Mouse (Mus musculus): ENCODE results near the gene Qars. TPM values are rescaled to one million over a fixed set of nuclear protein-coding genes. Genes with fewer than 3 reads are reported as not detected.

Qars gene
- polyA plus RNA-seq (2014; fragmentation: Illumina TruSeq; extraction: RNeasy Lipid Tissue Mini Kit (QIAGEN cat#74804); ENCODE audit: insufficient read depth, low read depth, low replicate concordance), result 46.7 TPM

DNA sequence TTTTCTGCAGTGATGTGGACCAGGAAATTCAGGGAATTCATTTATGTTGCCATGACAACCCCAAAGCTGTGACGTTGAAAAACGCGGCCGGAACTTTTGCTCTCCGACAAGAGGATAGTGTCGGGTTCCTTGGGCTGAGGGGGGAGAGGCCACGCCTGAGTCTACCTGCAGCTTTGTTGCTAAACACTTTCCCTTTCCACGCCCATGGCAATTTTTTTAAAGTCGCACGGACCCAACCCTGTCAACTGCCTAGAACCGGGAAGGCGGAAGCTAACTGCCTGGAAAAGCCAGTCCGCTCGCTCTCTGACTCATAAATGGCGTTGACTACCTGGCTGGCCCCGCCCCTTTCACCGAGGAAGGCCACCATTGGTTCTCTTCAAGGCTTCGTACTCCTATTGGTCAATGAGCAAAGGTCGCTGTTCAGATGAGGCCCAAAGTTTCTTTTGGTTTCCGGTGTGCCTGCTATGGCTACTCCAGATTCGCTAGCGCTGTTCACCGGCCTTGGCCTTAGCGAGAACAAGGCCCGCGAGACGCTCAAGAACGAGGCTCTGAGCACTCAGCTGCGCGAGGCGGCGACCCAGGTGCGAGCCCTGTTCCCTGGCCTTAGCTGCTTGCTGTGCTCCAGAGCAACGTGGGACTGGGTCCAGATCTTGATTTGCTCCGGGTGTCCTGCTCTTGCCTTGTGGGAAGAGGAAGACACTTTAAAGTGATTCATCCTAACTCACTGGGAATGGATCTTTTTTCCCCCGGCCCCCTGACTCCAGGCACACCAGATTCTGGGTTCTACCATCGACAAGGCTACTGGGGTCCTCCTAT lies at the start of gene Qars:
TSS of gene Qars (plus strand) at position 88 of the 816 bp plus-strand sequence.

DNA sequence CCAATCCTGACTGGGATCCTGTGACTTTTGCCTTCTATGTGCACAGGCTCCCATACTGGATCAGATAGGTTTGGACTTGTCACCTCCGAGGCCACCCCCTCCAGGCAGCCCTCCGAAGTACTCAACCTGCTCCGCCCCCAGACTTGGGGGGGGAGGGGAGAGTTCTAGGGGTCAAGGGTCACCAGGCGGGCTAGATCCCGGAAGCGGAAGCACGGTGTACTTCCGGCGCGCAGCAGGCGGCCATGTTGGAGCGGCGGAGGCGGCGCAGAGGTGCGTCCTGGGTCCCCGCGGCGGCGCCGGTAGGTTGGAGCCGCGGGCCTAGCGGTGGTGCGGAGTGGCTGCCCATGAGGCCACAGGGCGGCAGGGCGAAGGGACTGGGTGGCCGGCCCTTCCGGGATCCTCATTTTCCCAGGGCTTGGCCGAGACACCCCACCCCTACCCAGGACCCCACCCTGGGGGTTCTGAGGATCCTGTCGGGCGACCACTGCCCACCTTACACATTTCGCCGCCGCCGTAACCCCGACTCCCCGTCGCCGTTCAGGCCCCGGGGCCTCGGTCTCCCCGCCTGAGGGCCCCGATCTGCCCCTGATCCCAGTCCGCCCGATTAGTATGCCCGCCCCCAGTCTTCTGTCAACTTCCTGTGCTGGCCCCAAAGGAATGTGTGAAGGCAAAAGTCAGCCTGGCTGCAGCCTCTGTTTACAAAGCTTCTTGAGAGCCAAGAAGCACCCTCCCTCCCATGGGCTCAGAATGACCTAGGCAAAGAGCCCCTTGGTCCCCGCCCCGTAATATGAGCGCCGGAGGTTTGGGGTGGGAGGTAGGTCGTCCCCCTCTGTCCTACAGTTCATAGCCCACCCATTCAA lies 47.0 kb upstream of the Qars start, which contains the start of gene Ccdc71:
TSS of gene Ccdc71 (plus strand) at position 209 of the 860 bp plus-strand sequence.

DNA sequence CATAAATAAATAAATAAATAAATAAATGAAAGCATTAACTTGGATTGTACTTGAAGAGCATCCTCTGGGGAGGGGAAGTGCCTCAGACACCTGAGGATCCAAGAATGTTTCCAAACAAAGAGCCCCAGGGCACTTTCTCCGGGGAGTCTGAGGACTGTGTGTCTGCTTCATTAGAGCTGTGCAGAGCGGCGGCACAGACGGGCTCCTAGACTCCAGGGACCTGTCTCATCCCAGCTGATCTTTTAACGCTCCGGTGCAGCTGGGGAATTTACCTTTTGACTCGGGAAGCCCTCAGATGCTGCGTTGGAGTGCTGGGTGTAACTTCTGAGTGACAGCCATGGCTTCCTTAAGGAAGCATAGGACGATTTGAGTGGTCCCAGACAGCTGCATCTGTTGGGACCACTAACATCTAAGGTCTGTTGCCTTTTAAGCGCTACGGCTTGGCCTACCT lies 46.3 kb upstream of the Qars start, which contains the start of gene Klhdc8b:
TSS of gene Klhdc8b (minus strand) at position 401 of the 451 bp plus-strand sequence.

DNA sequence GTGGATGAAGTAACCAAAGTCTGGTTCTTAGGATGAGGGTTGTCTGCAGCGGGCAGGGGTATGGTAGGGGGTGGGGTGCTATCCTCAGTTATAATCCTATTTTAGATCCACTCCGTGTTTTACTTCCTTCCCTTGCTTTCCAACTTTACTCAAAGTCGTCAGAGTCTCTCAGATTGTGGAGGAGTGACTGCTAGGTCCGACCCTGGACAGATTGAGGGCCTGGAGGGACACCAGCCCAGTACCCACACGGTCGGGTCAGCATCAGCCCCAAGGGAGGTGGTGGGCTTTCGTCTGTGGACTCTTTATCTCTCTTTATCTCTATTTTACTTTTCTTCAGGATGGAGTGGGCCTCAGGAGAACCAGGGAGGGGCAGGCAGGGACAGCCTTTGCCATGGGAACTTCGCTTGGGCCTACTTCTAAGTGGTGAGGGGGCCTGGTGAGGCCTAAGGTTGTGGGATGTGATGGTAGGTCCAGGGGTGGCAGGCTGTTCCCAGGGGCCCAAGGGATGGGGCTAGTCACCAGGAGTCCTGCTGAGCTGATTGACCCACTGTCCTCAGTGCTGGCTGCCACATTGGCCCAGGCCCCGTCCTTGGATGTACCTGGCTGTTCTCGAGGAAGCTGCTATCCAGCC lies 27.7 kb upstream of the Qars start, which contains the start of gene Lamb2:
TSS of gene Lamb2 (plus strand) at position 16 of the 631 bp plus-strand sequence.

DNA sequence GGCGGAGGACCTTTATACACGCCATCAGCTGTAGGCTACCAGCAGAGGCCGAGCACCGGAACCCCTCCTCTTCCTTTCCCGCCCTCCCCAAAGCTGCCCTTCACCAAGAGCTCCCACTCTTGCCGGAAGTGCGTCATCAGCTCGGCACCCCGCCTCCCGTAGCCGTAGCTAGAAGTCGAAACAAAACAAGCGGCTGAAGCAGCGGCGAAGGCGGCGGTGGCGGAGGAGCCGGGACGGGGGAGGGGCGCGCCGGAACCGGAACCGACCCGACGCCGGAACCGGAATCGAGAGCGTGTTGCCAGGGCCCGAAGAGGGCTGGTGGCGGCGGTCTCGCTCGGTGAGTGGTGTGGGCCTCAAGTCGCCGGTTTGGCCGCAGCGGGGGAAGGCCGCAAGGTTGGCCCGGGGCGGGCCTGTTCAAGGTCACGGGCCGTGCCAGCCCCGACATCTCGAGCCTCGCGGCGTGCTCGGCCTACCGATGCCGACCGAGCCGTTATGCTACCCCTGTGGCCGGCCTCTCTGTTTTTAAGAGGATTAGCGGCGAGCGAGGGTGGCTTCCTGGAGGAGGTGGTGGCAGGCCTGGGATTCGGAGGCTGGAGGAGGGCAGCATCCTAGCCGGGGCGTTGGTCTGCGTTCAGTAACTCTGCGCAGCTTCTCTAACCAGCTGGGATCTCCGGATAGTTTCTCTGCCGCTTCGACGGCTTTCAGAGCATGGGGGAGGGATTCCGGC lies 16.8 kb upstream of the Qars start, which contains the start of gene Usp19:
TSS of gene Usp19 (plus strand) at position 44 of the 727 bp plus-strand sequence.

DNA sequence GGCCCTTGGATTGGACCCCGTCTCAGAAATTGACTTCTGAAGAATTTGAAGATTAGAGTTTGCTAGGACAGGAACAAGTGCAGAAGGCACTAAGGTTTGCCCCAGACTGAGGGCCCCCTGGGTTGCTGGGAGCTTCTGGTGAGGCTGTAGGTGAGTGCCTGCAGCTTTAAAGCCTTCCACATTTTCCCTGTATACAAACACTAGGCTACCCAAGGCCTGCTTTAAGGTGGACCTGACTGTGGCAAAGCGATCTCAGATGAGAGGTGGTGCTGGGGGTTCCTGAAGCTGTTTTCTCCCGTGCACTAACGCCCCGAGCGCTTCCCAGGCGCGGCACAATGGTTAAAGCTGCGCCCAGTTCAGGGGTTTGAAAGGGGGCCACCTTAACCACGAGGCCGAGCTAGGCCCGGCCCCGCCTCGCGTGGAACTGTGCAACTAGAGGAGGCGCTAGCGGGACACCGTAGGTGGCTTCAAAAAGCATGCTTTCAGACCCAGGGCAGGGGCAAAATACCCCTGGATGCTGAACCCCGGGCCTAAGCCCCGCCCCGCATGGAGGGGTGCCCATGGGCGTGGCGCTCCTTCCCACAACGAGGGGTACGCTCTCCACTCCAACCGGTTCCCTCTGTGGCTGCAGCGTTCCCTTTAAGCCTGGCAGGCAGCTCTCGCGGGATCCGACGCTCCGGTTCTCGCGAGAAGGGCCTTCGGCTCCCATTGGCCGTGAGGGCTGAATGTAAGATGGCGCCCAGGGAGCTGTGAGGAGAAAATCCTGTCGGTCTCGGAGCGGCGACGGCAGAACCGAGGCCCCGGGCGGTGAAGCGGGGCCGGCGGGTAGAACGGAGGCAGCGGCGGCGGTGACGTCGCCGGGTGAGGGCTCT lies 9.1 kb downstream of the Qars start, which contains the start of gene Qrich1:
TSS of gene Qrich1 (plus strand) at position 427 of the 872 bp plus-strand sequence.

DNA sequence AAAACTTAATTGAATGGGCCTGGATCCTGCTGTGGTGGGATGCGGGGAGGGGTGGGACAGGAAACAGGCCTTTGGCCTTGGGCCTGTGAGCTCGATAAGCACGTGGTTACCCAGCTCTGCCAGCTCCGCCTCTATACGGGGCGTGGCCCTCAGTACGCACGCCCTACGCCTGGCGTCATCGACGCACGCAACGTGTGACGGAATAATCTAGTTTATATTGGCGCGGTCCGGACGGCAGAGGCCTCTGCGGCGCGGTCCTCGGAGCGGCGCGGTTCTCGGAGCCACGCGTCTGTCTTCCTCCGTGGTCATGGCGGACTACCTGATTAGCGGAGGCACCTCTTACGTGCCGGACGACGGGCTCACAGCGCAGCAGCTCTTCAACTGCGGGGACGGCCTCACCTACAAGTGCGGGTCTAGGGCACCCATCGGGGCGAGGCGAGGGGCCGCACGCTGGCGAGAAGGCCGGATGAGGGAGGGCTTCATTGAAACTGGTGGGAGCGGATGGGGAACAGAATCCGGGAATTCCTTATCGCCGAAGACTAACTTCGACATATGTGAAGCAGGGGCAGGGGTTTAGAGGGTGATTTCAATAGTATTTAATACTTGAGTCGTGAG lies 52.8 kb downstream of the Qars start, which contains the start of gene Impdh2:
TSS of gene Impdh2 (plus strand) at position 60 of the 615 bp plus-strand sequence.

Other genes starting within 250 kb of the Qars start
- 48.3 TPM for gene Dag1, start 243.7 kb upstream of the Qars start, polyA plus RNA-seq (2014; fragmentation: Illumina TruSeq; extraction: RNeasy Lipid Tissue Mini Kit (QIAGEN cat#74804); ENCODE audit: insufficient read depth, low read depth, low replicate concordance)
- 14.1 TPM for gene Nicn1, start 217.3 kb upstream of the Qars start, polyA plus RNA-seq (2014; fragmentation: Illumina TruSeq; extraction: RNeasy Lipid Tissue Mini Kit (QIAGEN cat#74804); ENCODE audit: insufficient read depth, low read depth, low replicate concordance)
- 5.4 TPM for gene Amt, start 210.9 kb upstream of the Qars start, polyA plus RNA-seq (2014; fragmentation: Illumina TruSeq; extraction: RNeasy Lipid Tissue Mini Kit (QIAGEN cat#74804); ENCODE audit: insufficient read depth, low read depth, low replicate concordance)
- 388 TPM for gene Rhoa, start 201.6 kb upstream of the Qars start, polyA plus RNA-seq (2014; fragmentation: Illumina TruSeq; extraction: RNeasy Lipid Tissue Mini Kit (QIAGEN cat#74804); ENCODE audit: insufficient read depth, low read depth, low replicate concordance)
- 63.8 TPM for gene Tcta, start 201.5 kb upstream of the Qars start, polyA plus RNA-seq (2014; fragmentation: Illumina TruSeq; extraction: RNeasy Lipid Tissue Mini Kit (QIAGEN cat#74804); ENCODE audit: insufficient read depth, low read depth, low replicate concordance)
- 781 TPM for gene Gpx1, start 168.8 kb upstream of the Qars start, polyA plus RNA-seq (2014; fragmentation: Illumina TruSeq; extraction: RNeasy Lipid Tissue Mini Kit (QIAGEN cat#74804); ENCODE audit: insufficient read depth, low read depth, low replicate concordance)
- 62.5 TPM for gene Usp4, start 159.9 kb upstream of the Qars start, polyA plus RNA-seq (2014; fragmentation: Illumina TruSeq; extraction: RNeasy Lipid Tissue Mini Kit (QIAGEN cat#74804); ENCODE audit: insufficient read depth, low read depth, low replicate concordance)
- gene 1700102P08Rik, start 114.9 kb upstream of the Qars start, polyA plus RNA-seq (2014; fragmentation: Illumina TruSeq; extraction: RNeasy Lipid Tissue Mini Kit (QIAGEN cat#74804); ENCODE audit: insufficient read depth, low read depth, low replicate concordance), result 0.82 TPM
- not detected for gene Ccdc36, start 79.2 kb upstream of the Qars start, polyA plus RNA-seq (2014; fragmentation: Illumina TruSeq; extraction: RNeasy Lipid Tissue Mini Kit (QIAGEN cat#74804); ENCODE audit: insufficient read depth, low read depth, low replicate concordance)
- not detected for gene BC048562, start 71.2 kb upstream of the Qars start, polyA plus RNA-seq (2014; fragmentation: Illumina TruSeq; extraction: RNeasy Lipid Tissue Mini Kit (QIAGEN cat#74804); ENCODE audit: insufficient read depth, low read depth, low replicate concordance)
- gene Ccdc71, start 47.2 kb upstream of the Qars start, polyA plus RNA-seq (2014; fragmentation: Illumina TruSeq; extraction: RNeasy Lipid Tissue Mini Kit (QIAGEN cat#74804); ENCODE audit: insufficient read depth, low read depth, low replicate concordance), result 16.2 TPM
- gene Klhdc8b, start 46.1 kb upstream of the Qars start, polyA plus RNA-seq (2014; fragmentation: Illumina TruSeq; extraction: RNeasy Lipid Tissue Mini Kit (QIAGEN cat#74804); ENCODE audit: insufficient read depth, low read depth, low replicate concordance), result 27.7 TPM
- 37.0 TPM for gene Lamb2, start 28.0 kb upstream of the Qars start, polyA plus RNA-seq (2014; fragmentation: Illumina TruSeq; extraction: RNeasy Lipid Tissue Mini Kit (QIAGEN cat#74804); ENCODE audit: insufficient read depth, low read depth, low replicate concordance)
- 38.6 TPM for gene Usp19, start 17.1 kb upstream of the Qars start, polyA plus RNA-seq (2014; fragmentation: Illumina TruSeq; extraction: RNeasy Lipid Tissue Mini Kit (QIAGEN cat#74804); ENCODE audit: insufficient read depth, low read depth, low replicate concordance)
- 27.9 TPM for gene Qrich1, start 9.1 kb downstream of the Qars start, polyA plus RNA-seq (2014; fragmentation: Illumina TruSeq; extraction: RNeasy Lipid Tissue Mini Kit (QIAGEN cat#74804); ENCODE audit: insufficient read depth, low read depth, low replicate concordance)
- 53.0 TPM for gene Impdh2, start 52.6 kb downstream of the Qars start, polyA plus RNA-seq (2014; fragmentation: Illumina TruSeq; extraction: RNeasy Lipid Tissue Mini Kit (QIAGEN cat#74804); ENCODE audit: insufficient read depth, low read depth, low replicate concordance)
- gene Ndufaf3, start 59.7 kb downstream of the Qars start, polyA plus RNA-seq (2014; fragmentation: Illumina TruSeq; extraction: RNeasy Lipid Tissue Mini Kit (QIAGEN cat#74804); ENCODE audit: insufficient read depth, low read depth, low replicate concordance), result 37.0 TPM
- gene Dalrd3, start 62.2 kb downstream of the Qars start, polyA plus RNA-seq (2014; fragmentation: Illumina TruSeq; extraction: RNeasy Lipid Tissue Mini Kit (QIAGEN cat#74804); ENCODE audit: insufficient read depth, low read depth, low replicate concordance), result 52.3 TPM
- gene Wdr6, start 71.0 kb downstream of the Qars start, polyA plus RNA-seq (2014; fragmentation: Illumina TruSeq; extraction: RNeasy Lipid Tissue Mini Kit (QIAGEN cat#74804); ENCODE audit: insufficient read depth, low read depth, low replicate concordance), result 23.5 TPM
- 7.7 TPM for gene P4htm, start 90.0 kb downstream of the Qars start, polyA plus RNA-seq (2014; fragmentation: Illumina TruSeq; extraction: RNeasy Lipid Tissue Mini Kit (QIAGEN cat#74804); ENCODE audit: insufficient read depth, low read depth, low replicate concordance)
- 14.2 TPM for gene Arih2, start 141.7 kb downstream of the Qars start, polyA plus RNA-seq (2014; fragmentation: Illumina TruSeq; extraction: RNeasy Lipid Tissue Mini Kit (QIAGEN cat#74804); ENCODE audit: insufficient read depth, low read depth, low replicate concordance)
- gene Slc25a20, start 154.4 kb downstream of the Qars start, polyA plus RNA-seq (2014; fragmentation: Illumina TruSeq; extraction: RNeasy Lipid Tissue Mini Kit (QIAGEN cat#74804); ENCODE audit: insufficient read depth, low read depth, low replicate concordance), result 33.7 TPM
- gene Prkar2a, start 181.6 kb downstream of the Qars start, polyA plus RNA-seq (2014; fragmentation: Illumina TruSeq; extraction: RNeasy Lipid Tissue Mini Kit (QIAGEN cat#74804); ENCODE audit: insufficient read depth, low read depth, low replicate concordance), result 19.3 TPM

Measured in lung, adult 10 weeks (tissue).